Mouse (Mus musculus): ENCODE measurements around the gene Cep128.

GRCm38 (mm10) chr12:91205550-91205949, 178.7 kb downstream of the Cep128 start:
- no peak for TF ChIP-seq CTCF (conservative IDR thresholded peaks at IDR 0.05; ENCODE audit: low read length)
- no peak for TF ChIP-seq NANOG (IDR thresholded peaks at IDR 0.05; ENCODE audit: borderline replicate concordance, low read length)

Measured in E14TG2a.4 (cell line).